Mouse (Mus musculus) c-Kit-positive CD71-positive TER-119-positive erythroid progenitor cells, embryonic 14.5 days (primary cell): ENCODE data around the gene Olfr1382.
"Not testable (repeated sequence)": the region's sequence is repeated elsewhere in the genome, so short reads cannot be mapped to it uniquely, and the experiment has no call there.

Source experiments
- DNase-seq: peaks from one replicate; pipeline ENCODE4 v3.0.0-alpha.2; 2013; ENCODE audit warnings: low spot score

The Olfr1382 gene

DNA sequence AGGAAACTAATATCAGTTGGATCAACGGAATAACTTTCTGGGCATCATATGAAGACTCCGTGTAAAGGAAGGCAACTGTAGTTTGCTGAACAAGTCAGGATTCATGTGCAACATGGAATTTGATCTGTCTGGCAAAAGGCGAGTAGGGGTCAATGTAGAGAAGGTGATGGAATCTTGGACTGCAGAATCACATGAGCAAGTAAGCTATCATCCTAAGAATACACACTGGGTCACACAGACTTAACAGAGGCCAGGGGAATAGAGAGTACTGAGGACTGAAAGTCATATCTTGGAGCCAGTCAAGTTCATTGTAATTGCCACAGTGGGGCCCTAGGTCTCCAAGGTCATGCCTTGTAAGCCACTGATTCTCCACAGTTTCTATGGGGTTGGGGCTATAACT lies at the start of gene Olfr1382:
Gene Olfr1382 (plus strand): TSS at position 301 of the 400 bp plus-strand sequence.
- DNase-seq: no peak

DNA sequence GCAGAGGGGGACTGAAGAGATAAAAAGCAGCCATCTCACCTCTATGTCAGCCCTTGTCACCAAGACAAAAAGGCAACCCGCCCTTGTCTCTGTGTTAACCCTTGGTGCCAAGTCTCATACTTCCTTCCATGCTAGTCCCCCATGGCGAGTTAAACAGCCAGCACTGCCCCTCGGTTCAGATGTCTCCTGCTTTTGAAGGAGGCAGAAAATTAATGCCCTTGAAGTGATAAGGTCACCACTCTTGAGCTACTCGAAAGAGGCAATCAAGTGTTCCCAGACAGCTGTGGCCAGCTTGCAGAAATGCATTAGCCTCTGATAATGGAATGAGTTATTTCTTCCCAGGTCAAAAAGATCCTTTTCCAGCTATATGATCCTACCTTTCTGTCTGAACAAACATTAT lies 42.1 kb upstream of the Olfr1382 start:
- DNase-seq: no peak

DNA sequence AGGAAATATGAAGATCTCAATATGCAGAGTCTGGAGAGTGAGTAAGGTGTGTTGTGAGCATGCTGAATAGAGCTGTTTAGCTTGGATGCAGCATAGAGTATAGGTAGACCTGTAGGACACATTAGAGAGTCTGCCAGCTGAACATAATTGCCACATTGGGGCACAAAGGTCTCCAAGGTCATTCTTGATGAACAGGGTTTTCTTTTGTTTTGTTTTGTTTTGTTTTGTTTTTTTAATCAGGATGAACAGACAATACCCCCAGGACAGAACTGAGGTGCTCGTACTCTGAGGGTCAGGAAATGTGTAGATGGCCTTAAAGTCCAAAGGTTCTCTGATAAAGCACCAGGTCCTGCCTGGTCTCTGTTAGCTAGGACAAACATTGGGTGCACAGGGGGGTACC lies 39.3 kb upstream of the Olfr1382 start, which contains the start of gene Olfr1385:
Gene Olfr1385 (plus strand): TSS at position 301 of the 400 bp plus-strand sequence.
- not testable (repeated sequence) for DNase-seq

DNA sequence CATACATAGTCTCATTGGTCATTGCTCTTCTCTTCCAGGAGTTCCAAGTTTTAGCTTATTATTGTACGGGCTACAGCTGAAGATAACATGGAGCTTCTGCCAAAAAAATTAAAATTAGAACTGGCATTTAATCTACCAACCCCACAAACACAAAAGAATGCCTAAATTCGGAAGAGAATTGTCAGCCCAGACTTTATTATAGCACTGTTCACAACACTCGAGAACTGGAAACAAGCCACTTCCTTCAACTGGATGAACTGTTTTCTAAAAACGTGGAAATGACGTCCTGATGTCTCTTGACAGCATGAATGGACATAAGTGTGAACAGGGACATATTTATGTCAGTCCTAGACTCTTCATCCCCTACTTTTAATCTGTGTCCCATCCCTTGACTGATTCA lies 10.0 kb upstream of the Olfr1382 start:
- no peak for DNase-seq

DNA sequence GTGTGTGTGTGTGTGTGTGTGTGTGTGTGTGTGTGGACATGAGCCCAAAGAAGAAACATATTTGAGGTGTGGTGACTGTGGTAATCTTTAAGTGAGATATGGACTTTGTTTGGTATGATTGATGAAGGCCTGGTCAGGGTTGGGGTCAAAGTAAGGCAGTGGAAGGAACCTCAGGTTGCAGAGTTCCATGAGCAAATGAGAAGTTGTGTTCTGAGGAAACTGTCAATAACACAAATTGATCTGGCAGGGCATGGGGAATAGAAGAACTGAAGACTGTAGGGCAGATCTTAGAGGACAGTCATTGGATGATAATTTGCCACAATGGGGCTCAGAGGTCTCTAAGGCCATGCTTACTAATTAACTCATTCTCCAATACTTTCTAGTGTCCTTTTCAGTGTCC lies 8.7 kb upstream of the Olfr1382 start, which contains the start of gene Olfr1383:
Gene Olfr1383 (plus strand): TSS at position 301 of the 400 bp plus-strand sequence.
- DNase-seq: no peak

DNA sequence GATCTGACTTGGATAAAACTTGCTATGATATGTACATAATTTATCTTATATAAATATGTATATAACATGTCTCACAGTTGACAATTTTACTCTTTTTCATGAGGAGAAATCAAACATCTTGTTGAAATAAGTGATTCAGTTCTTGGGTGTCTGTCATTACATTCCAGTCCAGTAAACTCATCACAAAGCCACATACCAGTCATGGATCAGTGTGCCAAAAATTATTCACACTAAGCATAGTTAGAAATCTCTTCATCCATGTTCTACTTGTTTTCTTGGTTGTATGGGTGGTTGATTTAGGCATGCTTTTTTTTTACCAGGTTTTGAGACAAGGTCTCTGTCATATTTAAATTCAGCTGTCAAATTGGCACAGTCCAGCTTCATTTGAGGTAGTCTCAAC lies 4.7 kb downstream of the Olfr1382 start:
- DNase-seq: no peak

DNA sequence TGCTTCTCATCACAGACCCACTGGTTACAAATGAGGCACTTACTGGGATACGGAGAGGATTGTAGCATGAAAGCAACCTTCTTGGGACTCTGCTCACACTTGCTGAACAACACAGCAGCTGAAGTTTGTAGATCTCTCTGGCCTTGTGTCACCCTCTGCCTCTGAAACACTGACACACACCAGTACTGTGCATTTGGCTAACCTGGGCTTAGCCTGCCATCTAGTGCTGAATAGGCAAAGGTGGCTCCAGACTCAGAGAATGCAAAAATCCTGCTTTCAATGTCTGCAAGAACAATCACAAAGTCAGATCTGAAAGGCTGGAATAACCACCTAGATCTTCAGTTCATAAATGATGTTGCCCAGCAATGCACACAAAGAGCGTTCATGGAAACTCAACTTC lies 8.6 kb downstream of the Olfr1382 start:
- DNase-seq: not testable (repeated sequence)

DNA sequence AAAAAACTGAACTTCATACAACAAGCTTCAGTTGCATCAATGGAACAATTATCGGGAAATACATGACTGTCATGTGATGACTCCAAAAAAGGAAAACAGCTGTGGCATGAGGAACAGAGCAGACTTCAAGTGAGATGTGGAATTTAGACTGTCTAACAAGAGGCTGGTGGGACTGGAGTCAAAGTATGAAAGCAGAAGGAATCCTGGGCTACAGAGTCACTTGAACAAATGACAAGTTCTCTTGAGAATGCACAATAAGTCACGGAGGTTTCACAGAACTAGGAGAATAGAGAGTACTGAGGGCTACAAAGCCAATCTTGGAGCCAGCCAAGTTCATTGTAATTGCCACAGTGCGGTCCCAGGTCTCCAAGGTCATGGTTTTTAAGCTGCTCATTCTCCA lies 15.1 kb downstream of the Olfr1382 start, which contains the start of gene Olfr1381:
Gene Olfr1381 (plus strand): TSS at position 301 of the 400 bp plus-strand sequence.
- not testable (repeated sequence) for DNase-seq

DNA sequence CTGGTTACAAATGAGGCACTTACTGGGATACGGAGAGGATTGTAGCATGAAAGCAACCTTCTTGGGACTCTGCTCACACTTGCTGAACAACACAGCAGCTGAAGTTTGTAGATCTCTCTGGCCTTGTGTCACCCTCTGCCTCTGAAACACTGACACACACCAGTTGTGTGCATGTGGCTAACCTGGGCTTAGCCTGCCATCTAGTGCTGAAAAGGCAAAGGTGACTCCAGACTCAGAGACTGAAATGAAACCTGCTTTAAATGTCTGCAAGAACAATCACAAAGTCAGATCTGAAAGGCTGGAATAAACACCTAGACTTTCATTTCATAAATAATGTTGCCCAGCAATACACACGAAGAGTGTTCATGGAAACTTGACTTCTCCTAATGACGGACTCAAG lies 26.0 kb downstream of the Olfr1382 start:
- DNase-seq: not testable (repeated sequence)

DNA sequence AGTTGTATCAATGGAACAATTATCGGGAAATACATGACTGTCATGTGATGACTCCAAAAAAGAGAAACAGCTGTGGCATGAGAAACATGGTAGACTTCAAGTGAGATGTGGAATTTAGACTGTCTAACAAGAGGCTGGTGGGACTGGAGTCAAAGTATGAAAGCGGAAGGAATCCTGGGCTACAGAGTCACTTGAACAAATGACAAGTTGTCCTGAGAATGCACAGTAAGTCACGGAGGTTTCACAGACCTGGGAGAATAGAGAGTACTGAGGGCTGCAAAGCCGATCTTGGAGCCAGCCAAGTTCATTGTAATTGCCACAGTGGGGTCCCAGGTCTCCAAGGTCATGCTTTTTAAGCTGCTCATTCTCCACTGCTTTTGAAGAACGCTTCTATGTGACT lies 28.5 kb downstream of the Olfr1382 start, which contains the start of gene Olfr1380:
Gene Olfr1380 (plus strand): TSS at position 301 of the 400 bp plus-strand sequence.
- DNase-seq: not testable (repeated sequence)

DNA sequence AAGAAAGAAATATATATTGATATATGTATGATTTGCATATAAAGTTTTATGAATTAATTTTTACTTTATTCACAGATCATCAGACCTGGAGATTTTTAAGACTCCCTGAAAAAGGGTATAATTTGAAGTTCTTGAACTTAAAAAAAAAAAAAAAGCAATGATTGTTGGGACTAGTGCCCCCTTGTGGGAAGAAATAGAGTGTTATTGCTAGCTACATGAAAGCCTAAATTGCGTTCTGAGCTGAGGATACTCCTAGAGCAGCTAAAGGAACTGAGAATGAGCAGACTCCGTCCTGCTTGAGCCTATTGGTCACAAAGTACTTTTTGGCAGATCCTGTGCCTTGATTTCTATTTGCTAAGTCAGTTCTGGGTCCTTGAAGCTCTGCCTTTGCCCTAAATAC lies 47.0 kb downstream of the Olfr1382 start:
- DNase-seq: peak; percentile 3

DNA sequence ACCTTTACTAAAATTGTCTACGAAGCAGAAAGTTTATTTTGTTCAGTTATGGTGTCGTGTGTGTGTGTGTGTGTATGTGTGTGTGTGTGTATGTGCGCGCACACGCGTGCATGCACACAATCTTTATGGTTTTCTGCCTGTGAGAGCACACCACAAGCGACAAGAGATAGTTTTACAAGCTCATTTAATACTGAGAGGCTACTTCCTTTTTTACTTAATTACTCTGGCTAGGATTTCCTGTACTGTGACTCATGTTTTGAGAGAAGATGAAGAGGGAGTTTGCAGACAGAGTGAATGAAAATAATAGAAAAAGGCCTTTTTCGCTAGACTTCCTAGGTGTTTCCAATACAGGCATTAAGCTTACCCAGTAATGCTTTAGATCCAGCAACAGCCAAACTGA lies 52.4 kb downstream of the Olfr1382 start:
- DNase-seq: not testable (repeated sequence)
